Mouse (Mus musculus) small intestine, adult 2 months (tissue): ENCODE measurements around the gene Taldo1. TPM values are rescaled to one million over a fixed set of nuclear protein-coding genes. Genes with fewer than 3 reads are reported as not detected.

ENCODE experiments used
- H3K27ac ChIP-seq: fragments of 200-500 bp; 2 replicates; pipeline ENCODE4 v1.5.1; 2012; ENCODE audit warnings: low read depth, low read length, control low read depth, inconsistent platforms; ENCODE audit not compliant: insufficient read depth
- H3K27me3 ChIP-seq: fragments of 200-500 bp; 2 replicates; pipeline ENCODE4 v1.6.1; 2012; ENCODE audit warnings: mild to moderate bottlenecking, moderate library complexity, low read length, inconsistent platforms; ENCODE audit not compliant: control insufficient read depth, insufficient read depth
- H3K36me3 ChIP-seq: fragments of 200-500 bp; 2 replicates; pipeline ENCODE4 v1.6.1; 2012; ENCODE audit warnings: mild to moderate bottlenecking, low read length, control low read depth, inconsistent platforms; ENCODE audit not compliant: control insufficient read depth, insufficient read depth
- H3K4me1 ChIP-seq: fragments of 200-500 bp; 2 replicates; pipeline ENCODE4 v1.6.1; 2012; ENCODE audit warnings: low read length, inconsistent platforms, mixed read lengths; ENCODE audit not compliant: control insufficient read depth, insufficient read depth, insufficient read length
- H3K4me3 ChIP-seq: fragments of 200-500 bp; 2 replicates; pipeline ENCODE4 v1.5.1; 2012; ENCODE audit warnings: low read depth, mild to moderate bottlenecking, control low read depth, inconsistent platforms, low read length, moderate library complexity
- CTCF ChIP-seq: fragments of 200-500 bp; IDR thresholded peaks from 2 replicates; pipeline ENCODE4 v1.5.1; 2012; ENCODE audit warnings: low read depth, mild to moderate bottlenecking, control low read depth, inconsistent platforms, low read length, moderate library complexity, mixed read lengths; ENCODE audit not compliant: insufficient replicate concordance, insufficient read length; ENCODE audit errors: extremely low read depth
- POLR2A ChIP-seq: fragments of 200-500 bp; IDR thresholded peaks from 2 replicates; pipeline ENCODE4 v1.6.1; 2012; ENCODE audit warnings: low read depth, mild to moderate bottlenecking, control low read depth, inconsistent platforms, low read length, moderate library complexity
- WGBS: fragments of 180-500 bp; shearing (Covaris S2); methylation state at CpG from one replicate; pipeline ENCODE4 v1.1.7; 2018; 5-methylcytosine and 5-hydroxymethylcytosine counted together
- polyA plus RNA-seq: library from polyadenylated mRNA; depleted of rRNA; stranded (reverse); fragments of >200 nt; gene quantifications from 2 replicates; pipeline ENCODE4 v1.2.3, GENCODE M21; 2012

The Taldo1 gene
- polyA plus RNA-seq, 1 experiment: 473 TPM

GRCm38 (mm10) chr7:141416144-141416841, 24.3 kb downstream of the Taldo1 start:
- Histone ChIP-seq H3K36me3 (0 out of 2 replicates have a peak, but pooled peaks cover 2% of the 10 kb centered on the region), H3K4me1 (peaks cover 18% of the 10 kb centered on the region; the same call in 1 of the 2 replicates), H3K27ac (0 out of 2 replicates have a peak overlapping the region, but pooled peaks have one; percentile 1), H3K4me3 (no peak overlapping the region), H3K27me3 (no peaks in the 10 kb centered on the region)
- WGBS: 84% methylated on average over 6 of the region's 6 CpGs
- TF ChIP-seq CTCF: no peak
- TF ChIP-seq POLR2A: no peak

GRCm38 (mm10) chr7:141417731-141418681, 26.0 kb downstream of the Taldo1 start:
- H3K27ac ChIP-seq: peak overlapping the region; percentile 91

GRCm38 (mm10) chr7:141418970-141419369, 27.0 kb downstream of the Taldo1 start:
- Histone ChIP-seq H3K27me3 (no peaks in the 10 kb centered on the region), H3K36me3 (no peaks in the 10 kb centered on the region), H3K4me1 (peaks cover 18% of the 10 kb centered on the region; the same call in 1 of the 2 replicates), H3K27ac (peak overlapping the region; percentile 91), H3K4me3 (no peak overlapping the region)
- TF ChIP-seq POLR2A (no peak), CTCF (no peak)
- WGBS: 17% methylated on average over 7 of the region's 7 CpGs

More at GRCm38 (mm10) chr7:141417731-141418681, 26.0 kb downstream of the Taldo1 start:
- Histone ChIP-seq H3K4me1 (peaks cover 18% of the 10 kb centered on the region; the same call in 1 of the 2 replicates), H3K27me3 (no peaks in the 10 kb centered on the region), H3K36me3 (no peaks in the 10 kb centered on the region), H3K4me3 (no peak overlapping the region)
- 84% methylated on average over 8 of the region's 8 CpGs for WGBS
- TF ChIP-seq CTCF: peak; percentile 24; the same call in 1 of the 2 replicates
- TF ChIP-seq POLR2A: no peak

GRCm38 (mm10) chr7:141420030-141420702, 28.2 kb downstream of the Taldo1 start:
- Histone ChIP-seq H3K27me3 (no peaks in the 10 kb centered on the region), H3K4me1 (peaks cover 16% of the 10 kb centered on the region; the same call in 1 of the 2 replicates), H3K4me3 (no peak overlapping the region), H3K36me3 (no peaks in the 10 kb centered on the region), H3K27ac (peak overlapping the region; percentile 65)
- TF ChIP-seq POLR2A: no peak
- TF ChIP-seq CTCF: no peak
- WGBS: 30% methylated on average over 9 of the region's 9 CpGs

DNA sequence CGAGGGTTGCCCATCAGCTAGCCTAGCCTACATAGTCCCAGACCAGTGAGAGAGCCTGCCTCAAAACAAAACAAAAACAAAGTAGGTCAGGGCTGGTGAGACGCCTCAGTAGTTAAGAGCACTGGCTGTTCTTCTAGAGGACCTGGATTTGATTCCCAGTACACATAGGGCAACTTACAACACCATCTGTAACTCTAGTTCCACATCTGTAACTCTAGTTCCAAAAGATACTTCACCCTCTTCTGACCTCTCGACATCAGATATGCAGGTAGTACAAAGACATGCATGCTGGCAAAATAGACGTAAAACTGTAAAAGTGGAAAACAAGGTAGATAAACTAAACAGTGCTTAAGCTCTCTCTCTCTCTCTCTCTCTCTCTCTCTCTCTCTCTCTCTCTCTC, 31.8 kb downstream of the Taldo1 start:
- Histone ChIP-seq H3K27me3 (no peaks in the 10 kb centered on the region), H3K4me3 (no peak overlapping the region), H3K36me3 (no peaks in the 10 kb centered on the region), H3K27ac (no peak overlapping the region), H3K4me1 (peaks cover 7% of the 10 kb centered on the region; the same call in 1 of the 2 replicates)
- 75% methylated on average over 4 of the region's 4 CpGs for WGBS
- TF ChIP-seq CTCF: no peak
- no peak for TF ChIP-seq POLR2A

DNA sequence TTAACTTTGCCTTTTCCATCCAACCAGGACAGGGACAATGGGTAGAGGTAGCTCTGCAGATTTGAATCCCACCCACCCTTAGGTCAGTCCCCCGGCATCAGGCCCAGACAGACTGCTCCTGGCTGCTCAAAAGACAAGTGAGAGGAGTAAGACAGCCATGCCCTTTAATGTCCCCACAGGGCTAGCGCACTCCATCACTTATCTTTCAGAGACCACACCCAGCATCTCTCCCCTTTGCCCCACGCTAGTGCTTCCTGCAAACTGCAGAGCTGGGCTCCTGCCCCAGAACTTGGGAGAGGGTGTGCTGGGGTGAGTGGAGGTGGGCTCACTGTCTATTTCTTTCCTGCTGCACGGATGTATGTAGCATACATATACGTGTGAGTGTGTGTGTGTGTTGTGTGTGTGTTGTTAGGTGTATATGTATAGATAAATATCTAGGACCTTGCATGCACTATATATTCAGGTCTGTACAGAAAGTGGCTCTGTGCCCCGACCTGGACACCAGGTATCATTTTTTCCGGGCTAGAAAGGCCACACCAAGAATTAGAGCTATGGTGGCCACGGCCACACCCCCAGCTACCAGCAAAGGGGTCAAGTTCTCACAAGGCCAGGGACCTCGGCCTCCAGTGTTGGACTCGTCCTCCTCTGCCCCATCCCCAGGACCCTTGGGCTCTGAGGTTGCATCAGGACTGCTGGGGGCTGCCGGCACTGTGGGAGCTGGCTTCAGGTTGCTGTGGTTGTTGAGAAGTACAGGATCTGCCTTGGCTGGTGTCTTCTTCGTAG, 35.1 kb downstream of the Taldo1 start:
- H3K27ac ChIP-seq: no peak overlapping the region
- 74% methylated on average over 12 of the region's 12 CpGs for WGBS
- peaks cover 10% of the 10 kb centered on the region for H3K4me1 ChIP-seq
- H3K36me3 ChIP-seq: peaks cover 19% of the 10 kb centered on the region
- H3K4me3 ChIP-seq: no peak overlapping the region
- H3K27me3 ChIP-seq: no peaks in the 10 kb centered on the region
- TF ChIP-seq CTCF: no peak
- no peak for TF ChIP-seq POLR2A
